Mouse (Mus musculus) liver (tissue): ENCODE measurements around the gene Btbd18.

Experiments
- DNase-seq: peaks from one replicate; pipeline ENCODE4 v3.0.0-alpha.2; 2020; ENCODE audit warnings: mixed read lengths

Btbd18 gene

GRCm38 (mm10) chr2:84705295-84705694, 46.4 kb downstream of the Btbd18 start:
- DNase-seq: no peak

DNA sequence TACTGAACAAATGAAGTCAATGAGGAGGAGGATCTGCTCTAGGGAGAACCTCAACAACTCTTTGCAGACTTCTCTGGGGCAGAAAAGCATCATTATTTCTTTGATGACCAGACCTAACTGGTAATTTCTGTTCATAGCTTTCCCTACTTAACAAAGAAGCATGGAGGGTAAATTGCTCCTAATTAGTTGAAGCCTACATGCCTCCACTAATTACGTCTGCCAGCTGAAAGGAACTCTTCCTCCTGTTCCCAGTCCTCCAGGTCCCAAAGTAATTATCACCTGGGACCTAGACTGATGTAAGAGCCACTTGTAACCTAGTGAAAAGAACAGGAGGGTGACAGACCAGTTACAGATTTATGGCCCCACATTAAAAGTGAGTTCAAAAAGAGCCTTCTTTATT, 48.6 kb downstream of the Btbd18 start:
- DNase-seq: no peak

DNA sequence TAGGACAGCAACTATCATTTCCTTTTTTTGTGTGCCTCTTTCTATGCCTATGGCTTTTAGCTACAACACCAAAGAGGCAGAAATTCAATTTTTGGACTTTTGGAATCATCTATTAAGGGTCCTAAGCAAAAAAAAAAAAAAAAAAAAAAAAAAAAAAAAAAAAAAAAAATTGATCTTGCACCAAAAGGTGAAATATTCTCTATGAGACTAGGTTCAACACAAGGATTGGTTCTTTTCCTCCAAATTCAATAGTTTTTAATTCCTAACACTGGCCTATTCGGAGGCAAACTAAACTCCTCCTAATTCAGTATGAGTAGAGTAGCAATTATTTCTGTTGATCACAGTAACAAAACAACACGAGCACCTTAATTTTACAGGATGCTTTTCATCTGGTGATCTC, 53.0 kb downstream of the Btbd18 start:
- DNase-seq: no peak

- DNase-seq: no peak
Observed at GRCm38 (mm10) chr2:84714422-84714810, 55.5 kb downstream of the Btbd18 start.

DNA sequence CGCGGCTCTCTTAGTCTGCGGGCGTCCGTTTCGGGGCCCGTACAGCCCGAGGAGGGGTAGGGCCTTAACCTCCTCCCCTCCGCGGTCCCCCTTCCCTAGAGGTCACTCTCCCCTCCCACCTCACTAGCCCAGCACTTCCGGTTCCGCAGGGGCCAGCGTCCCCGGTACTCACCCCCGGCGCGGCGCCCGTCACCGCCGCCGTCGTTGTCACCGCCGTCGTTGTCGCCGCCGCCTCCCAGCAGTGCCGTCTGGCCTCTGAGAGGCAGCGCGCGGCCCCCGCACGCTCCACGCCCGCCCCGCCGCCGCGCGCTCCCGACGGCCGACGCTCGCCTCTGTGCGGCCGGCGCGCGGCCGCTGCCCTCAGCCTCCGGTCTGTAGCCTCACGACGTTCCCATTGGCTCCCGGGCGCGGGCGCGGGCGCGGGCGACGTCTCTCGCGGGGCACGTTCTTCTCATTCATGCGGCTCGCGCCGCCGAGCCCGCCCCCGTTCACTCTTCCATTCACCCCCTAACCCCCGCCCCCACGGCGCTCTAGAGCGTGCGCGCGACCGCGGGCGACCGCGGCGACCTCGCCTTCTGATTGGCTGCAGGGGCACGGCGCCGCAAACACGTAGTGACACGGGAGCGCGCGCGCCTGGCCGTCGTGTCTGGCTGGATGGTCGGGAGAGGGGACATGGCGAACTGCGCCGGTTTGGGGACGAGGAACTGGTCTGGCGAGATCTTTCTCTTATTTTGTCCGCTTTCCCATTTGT, 56.1 kb downstream of the Btbd18 start, which contains the start of gene Zdhhc5:
Gene Zdhhc5 (minus strand): TSS at position 370 of the 751 bp plus-strand sequence.
- DNase-seq: peak; percentile 99

DNA sequence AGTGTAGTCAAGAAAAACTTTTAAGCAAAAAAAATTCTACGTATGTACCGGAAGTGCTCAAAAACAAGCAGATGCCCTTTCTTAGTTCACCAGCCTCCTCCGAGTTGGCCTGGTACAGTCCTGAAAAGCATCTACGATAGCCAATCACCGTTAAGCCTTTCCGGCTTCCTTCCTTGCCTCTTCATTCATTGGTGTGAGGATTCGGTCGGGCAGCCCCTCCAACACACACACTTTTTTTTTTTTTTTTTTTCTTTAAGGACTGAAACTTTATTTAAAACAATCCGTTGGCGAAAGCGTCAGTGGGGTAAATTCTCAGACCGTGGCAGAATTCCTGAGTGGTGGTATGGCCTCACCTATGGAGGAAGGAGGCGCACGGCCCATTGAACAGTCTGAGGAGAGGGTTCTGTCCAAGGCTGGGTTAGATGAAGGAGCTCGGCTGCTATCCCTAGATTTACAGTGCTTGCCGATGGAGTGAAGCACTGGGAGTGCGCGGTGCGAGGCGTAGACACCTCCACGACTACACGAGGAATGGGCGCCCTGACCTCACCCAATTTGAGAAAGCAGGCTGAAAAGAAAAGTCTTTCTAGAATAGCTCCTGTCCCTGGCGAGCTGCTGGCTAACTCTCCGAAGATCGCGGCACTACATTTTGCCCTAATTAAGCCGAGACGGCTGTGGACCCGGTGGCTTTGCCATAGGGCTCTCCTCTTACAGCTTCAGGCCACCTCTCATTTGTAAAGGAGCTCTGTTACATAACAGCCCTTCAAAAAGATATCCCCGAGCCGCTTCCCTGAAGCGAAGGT, 56.9 kb downstream of the Btbd18 start:
- DNase-seq: peak; percentile 86

DNA sequence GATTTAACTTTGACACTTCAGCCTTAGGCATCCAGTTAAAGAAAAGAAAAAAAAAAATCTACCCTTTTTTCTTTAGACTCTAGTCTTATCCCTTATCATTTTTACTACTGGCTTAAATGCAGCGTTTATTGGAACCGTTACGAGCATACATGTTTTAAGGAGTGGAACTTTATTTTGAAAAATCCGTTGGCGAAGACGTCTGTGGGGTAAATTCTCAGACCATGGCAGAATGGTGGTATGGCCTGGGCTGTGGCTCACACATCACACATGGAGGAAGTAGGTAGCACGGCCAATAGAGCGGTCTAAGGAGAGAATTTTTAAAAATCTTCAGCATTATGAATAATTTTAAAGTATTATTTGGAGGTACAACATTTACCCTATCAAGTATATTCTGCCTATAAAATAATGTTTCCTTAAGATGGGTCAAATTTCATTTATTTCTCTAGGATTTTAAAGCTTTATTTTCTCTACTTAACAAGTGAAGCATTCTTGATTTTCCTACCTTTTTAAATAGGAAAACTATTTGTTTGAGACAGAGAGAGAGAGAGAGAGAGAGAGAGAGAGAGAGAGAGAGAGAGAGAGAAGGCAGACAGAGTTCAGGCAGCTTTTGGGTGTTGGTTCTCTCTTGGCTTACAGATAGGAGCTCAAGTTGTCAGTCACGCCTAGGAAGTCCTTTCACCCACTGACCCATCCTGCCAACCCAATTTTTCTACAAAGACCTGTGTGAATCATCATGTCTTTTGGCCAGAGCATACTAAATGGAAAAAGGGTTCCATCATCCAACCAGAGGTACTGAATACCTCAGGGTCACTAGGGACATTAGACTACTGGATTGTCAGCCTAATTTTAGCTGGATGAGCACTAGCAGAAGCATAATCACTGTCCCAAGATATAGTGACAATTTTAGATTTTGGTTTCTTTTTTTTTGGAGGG, 57.8 kb downstream of the Btbd18 start:
- DNase-seq: peak; percentile 48

GRCm38 (mm10) chr2:84717357-84717756, 58.5 kb downstream of the Btbd18 start:
- no peak for DNase-seq
